Mouse (Mus musculus): Measurements from ENCODE around the gene Drap1. TPM values are rescaled to one million over a fixed set of nuclear protein-coding genes. Genes with fewer than 3 reads are reported as not detected.

The Drap1 gene
- total RNA-seq, 2 experiments from 2014 or later, result 248 to 267 TPM

- TF ChIP-seq CTCF (IDR thresholded peaks at IDR 0.05), result peak; percentile 51
- Histone ChIP-seq H3K4me3 (no peak overlapping the region), H3K27ac (no peak overlapping the region)
- DNase-seq (ENCODE audit: extremely low spot score in 1 of 2, low spot score in 2 of 2), result no peak
- intact Hi-C loops (cut with DNase I), result no loop called here
Measured at GRCm38 (mm10) chr19:5428083-5428482, 3.3 kb upstream of the Drap1 start.

GRCm38 (mm10) chr19:5426640-5427290 is 2.0 kb upstream of the Drap1 start:
- TF ChIP-seq CTCF (IDR thresholded peaks at IDR 0.05), result no peak
- intact Hi-C loops (cut with DNase I), result no loop called here
- Histone ChIP-seq H3K4me3 (no peak overlapping the region), H3K27ac (no peak overlapping the region)
- no peak for DNase-seq (ENCODE audit: extremely low spot score in 1 of 2, low spot score in 2 of 2)

GRCm38 (mm10) chr19:5425906-5426565 is 1.3 kb upstream of the Drap1 start:
- DNase-seq (ENCODE audit: extremely low spot score in 1 of 2, low spot score in 2 of 2), result no peak
- TF ChIP-seq CTCF (IDR thresholded peaks at IDR 0.05), result no peak
- Histone ChIP-seq H3K27ac (peak overlapping the region; percentile 95; the same call in 1 of the 2 replicates), H3K4me3 (peak overlapping the region; percentile 96)
- intact Hi-C loops (cut with DNase I), result loop anchor here (1.0 to 2.0 kb wide), 3 partner anchors 31 to 59 kb away; partner anchors contain the start of genes Banf1, Ccdc85b, Eif1ad and Sart1

- intact Hi-C loops (cut with DNase I), result loop anchor here (1.0 to 2.0 kb wide), 3 partner anchors 33 to 66 kb away; partner anchors contain the start of genes Banf1, Ccdc85b, Cfl1 and Eif1ad
- peak; percentile 21 to 70 for DNase-seq (ENCODE audit: extremely low spot score in 1 of 2, low spot score in 2 of 2)
Measured at GRCm38 (mm10) chr19:5424092-5424781, 542 bp downstream of the Drap1 start.

GRCm38 (mm10) chr19:5423561-5423960 is 1.2 kb downstream of the Drap1 start:
- intact Hi-C loops (cut with DNase I), result no loop called here
- peak overlapping the region; percentile 88 for H3K4me3 ChIP-seq
- TF ChIP-seq CTCF (IDR thresholded peaks at IDR 0.05), result no peak
- H3K27ac ChIP-seq, result peak overlapping the region; percentile 89; the same call in 1 of the 2 replicates
- no peak for DNase-seq (ENCODE audit: extremely low spot score in 1 of 2, low spot score in 2 of 2)

More at GRCm38 (mm10) chr19:5424092-5424781, 542 bp downstream of the Drap1 start:
- H3K27ac ChIP-seq, result peak overlapping the region; percentile 89
- TF ChIP-seq CTCF (IDR thresholded peaks at IDR 0.05), result no peak
- H3K4me3 ChIP-seq, result peak overlapping the region; percentile 88

GRCm38 (mm10) chr19:5422895-5423443 is 1.8 kb downstream of the Drap1 start:
- Histone ChIP-seq H3K4me3 (no peak overlapping the region), H3K27ac (no peak overlapping the region)
- DNase-seq (ENCODE audit: extremely low spot score in 1 of 2, low spot score in 2 of 2), result no peak
- intact Hi-C loops (cut with DNase I), result no loop called here
- TF ChIP-seq CTCF (IDR thresholded peaks at IDR 0.05), result no peak

- intact Hi-C loops (cut with DNase I), result no loop called here
- no peak for TF ChIP-seq CTCF (IDR thresholded peaks at IDR 0.05)
- no peak for DNase-seq (ENCODE audit: extremely low spot score in 1 of 2, low spot score in 2 of 2)
- no peak overlapping the region for H3K27ac ChIP-seq
- H3K4me3 ChIP-seq, result no peak overlapping the region
Measured at GRCm38 (mm10) chr19:5422267-5422666, 2.5 kb downstream of the Drap1 start.

GRCm38 (mm10) chr19:5421784-5422183 is 3.0 kb downstream of the Drap1 start:
- DNase-seq (ENCODE audit: extremely low spot score in 1 of 2, low spot score in 2 of 2), result no peak
- H3K4me3 ChIP-seq, result no peak overlapping the region
- intact Hi-C loops (cut with DNase I), result no loop called here
- H3K27ac ChIP-seq, result no peak overlapping the region
- TF ChIP-seq CTCF (IDR thresholded peaks at IDR 0.05), result no peak

GRCm38 (mm10) chr19:5420579-5420978 is 4.2 kb downstream of the Drap1 start:
- Histone ChIP-seq H3K27ac (no peak overlapping the region), H3K4me3 (no peak overlapping the region)
- TF ChIP-seq CTCF (IDR thresholded peaks at IDR 0.05), result no peak
- intact Hi-C loops (cut with DNase I), result no loop called here
- DNase-seq (ENCODE audit: extremely low spot score in 1 of 2, low spot score in 2 of 2), result no peak

GRCm38 (mm10) chr19:5419630-5420029 is 5.1 kb downstream of the Drap1 start:
- intact Hi-C loops (cut with DNase I), result no loop called here
- no peak for DNase-seq (ENCODE audit: extremely low spot score in 1 of 2, low spot score in 2 of 2)
- Histone ChIP-seq H3K4me3 (no peak overlapping the region), H3K27ac (no peak overlapping the region)
- no peak for TF ChIP-seq CTCF (IDR thresholded peaks at IDR 0.05)

GRCm38 (mm10) chr19:5418750-5419466 is 5.9 kb downstream of the Drap1 start:
- DNase-seq (ENCODE audit: extremely low spot score in 1 of 2, low spot score in 2 of 2), result no peak
- Histone ChIP-seq H3K4me3 (no peak overlapping the region), H3K27ac (no peak overlapping the region)
- TF ChIP-seq CTCF (IDR thresholded peaks at IDR 0.05), result no peak
- intact Hi-C loops (cut with DNase I), result no loop called here

Measured in left cerebral cortex, adult 2 months (tissue).